Mouse (Mus musculus) spleen, postnatal 10 days (tissue): Measurements from ENCODE around the gene Tox2.
A peak's percentile ranks its signal among the peaks of the same experiment; 100 is the strongest.

ENCODE experiments used
- DNase-seq, 2 experiments: peaks; one replicate each; pipeline ENCODE4 v3.0.0; 2021 to 2022; ENCODE audit warnings: low spot score in 2 of 2

Gene Tox2

DNA sequence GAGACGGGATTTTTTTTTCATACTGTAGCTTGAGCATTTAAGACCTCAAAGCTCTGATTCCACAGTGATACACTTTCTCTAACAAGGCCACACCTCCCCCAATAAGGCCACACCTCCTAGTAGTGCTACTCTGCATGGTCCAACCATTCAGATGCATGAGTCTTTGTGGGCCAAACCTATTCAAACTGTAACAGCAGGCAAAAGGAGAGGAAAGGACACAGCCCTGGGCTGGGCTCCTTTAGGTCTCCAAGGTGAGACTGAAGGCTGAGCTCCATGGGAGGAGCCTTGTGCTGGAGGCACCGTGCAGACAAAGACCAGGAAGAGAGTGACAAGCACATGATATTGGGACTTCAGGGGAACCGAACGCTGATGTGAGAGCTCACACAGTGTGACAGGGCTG, 114.4 kb downstream of the Tox2 start:
- no peak for DNase-seq

GRCm38 (mm10) chr2:163318777-163319176, 115.9 kb downstream of the Tox2 start:
- no peak for DNase-seq

GRCm38 (mm10) chr2:163323163-163323562, 120.2 kb downstream of the Tox2 start:
- no peak for DNase-seq

DNA sequence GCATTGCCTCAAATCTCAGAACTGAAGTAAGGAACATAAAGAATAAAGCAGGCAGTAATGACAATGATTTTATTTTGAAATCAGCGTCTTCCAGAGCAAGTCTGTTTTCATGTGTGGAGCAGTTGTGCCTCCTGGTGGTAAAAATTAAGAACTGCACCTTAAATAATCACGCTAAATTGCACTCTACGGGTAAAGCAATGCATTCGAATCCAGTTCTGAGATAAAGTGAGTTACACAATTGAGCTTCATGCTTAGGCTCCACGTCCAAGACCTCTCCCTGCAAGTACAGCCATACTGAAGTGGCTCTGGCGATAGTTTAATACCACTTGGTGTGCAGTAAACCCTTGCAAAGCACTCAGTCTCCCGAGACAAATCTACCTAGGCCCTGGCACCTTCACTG, 127.8 kb downstream of the Tox2 start:
- no peak for DNase-seq

DNA sequence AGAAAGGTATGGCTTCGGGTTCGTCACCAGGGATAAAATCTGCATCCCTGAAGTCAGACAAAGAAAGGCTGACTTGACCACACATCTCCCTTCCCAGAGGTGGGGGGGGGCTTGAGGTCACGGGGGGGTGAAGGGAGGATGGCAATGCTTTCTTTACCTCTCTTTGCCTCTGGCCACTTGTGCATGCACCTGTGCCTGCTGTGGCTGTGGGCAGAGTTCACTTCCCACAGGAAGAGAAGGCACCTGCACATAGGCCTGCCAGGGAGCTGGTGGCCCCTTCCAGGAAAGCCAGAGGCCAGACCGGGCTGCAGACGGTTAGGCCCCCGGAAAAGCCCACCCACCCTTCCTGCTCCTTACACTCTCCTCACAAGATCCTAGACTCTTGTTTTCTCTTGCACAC, 128.5 kb downstream of the Tox2 start:
- DNase-seq = no peak

GRCm38 (mm10) chr2:163332368-163333055, 129.6 kb downstream of the Tox2 start:
- DNase-seq = no peak

- DNase-seq = peak in 1 of 2 experiments; percentile 68
These were observed 137.3 kb downstream of the Tox2 start for GRCm38 (mm10) chr2:163340263-163340662.

GRCm38 (mm10) chr2:163343671-163344070, 140.7 kb downstream of the Tox2 start:
- peak; percentile 35 to 71 for DNase-seq

- DNase-seq = no peak
These were observed 142.2 kb downstream of the Tox2 start for GRCm38 (mm10) chr2:163344976-163345660.

DNA sequence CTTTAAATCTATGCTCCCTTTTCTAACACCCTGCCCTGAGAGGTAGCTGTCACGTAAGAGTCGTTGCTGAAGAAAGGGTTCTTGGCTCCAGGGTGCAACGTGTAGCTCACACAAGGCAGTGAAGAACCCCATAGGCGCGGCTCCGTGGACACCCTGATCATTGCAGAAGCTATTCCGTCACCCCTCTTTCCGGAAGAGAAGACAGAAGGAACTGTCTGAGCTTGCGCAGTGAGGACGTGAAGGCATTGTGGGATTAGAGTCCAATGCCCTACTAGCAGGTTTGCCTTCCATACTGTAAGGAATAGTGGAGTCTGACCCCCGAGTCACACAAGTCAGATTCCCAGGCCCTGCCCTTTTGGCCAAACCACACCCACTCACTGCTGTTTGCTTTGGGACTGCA, 143.6 kb downstream of the Tox2 start:
- DNase-seq = no peak

DNA sequence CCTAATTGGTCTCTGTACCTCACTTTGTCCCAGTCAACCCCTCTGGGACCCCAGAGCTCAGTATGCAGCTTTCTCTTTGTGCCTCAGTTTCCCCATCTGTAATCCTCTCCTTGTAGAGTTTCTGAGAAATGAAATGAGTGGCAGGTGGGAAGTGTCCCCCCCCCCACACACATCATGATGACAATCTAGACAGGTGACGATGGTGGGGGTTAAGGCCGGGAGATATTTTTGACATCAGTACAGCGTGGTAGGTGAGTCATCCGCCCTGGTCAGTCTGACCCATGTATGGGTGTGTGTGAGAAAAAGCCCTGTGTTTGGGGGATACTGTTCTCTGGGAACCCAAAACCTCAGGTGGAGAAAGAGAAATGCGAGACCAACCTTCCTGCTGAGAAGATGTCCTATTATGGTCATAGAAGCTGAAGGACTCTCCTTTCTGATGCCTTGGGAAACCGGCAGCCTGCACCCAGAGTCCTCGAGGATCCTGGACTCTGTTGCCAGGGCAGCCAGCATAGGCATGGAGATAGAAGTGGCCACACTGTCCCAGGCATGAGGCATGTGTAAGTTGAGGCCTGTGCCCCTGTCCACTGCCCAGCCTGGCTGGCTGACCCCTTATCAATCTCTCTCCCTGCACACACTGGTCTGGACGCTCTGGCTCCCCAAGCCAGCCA, 144.7 kb downstream of the Tox2 start:
- DNase-seq = no peak

GRCm38 (mm10) chr2:163348677-163349076, 145.8 kb downstream of the Tox2 start:
- no peak for DNase-seq

DNA sequence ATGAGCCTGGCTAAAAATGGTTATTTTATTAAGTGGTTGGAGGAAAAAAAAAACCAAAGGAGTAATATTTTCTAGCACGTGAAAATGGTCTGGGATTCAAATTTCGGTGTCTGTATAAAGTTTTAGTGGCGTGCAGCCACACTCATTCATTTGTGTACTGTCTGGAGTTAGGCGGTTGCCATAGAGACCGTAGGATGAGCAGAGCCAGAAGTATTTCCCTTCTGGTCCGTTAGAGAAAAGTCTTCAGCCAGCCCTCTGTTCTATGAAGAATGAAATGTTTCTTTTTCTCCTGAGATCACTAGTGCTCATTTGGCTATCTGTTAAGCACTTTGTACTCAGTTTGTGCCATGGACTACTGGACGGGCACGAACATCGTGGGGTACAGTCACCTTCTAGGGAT, 146.5 kb downstream of the Tox2 start:
- DNase-seq = no peak

DNA sequence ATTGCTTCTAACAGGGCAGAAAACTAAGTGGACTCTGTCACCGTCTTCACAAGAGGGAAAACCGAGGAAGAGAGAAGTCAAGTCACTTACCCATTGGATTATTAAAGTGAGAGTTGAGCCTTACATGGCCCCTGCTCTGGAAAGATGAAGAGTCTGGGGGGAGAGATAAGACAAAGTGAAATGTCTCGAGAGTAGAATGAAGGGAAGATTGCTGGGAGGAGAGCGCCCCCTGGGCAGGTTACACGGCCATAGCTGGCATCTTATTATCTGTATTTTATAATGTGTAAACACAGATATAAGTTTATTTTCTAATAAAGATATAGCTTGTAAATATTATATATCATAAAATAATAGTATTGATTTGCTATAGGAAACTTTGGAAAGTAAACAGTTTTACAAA, 147.5 kb downstream of the Tox2 start:
- DNase-seq = peak in 1 of 2 experiments; percentile 58

DNA sequence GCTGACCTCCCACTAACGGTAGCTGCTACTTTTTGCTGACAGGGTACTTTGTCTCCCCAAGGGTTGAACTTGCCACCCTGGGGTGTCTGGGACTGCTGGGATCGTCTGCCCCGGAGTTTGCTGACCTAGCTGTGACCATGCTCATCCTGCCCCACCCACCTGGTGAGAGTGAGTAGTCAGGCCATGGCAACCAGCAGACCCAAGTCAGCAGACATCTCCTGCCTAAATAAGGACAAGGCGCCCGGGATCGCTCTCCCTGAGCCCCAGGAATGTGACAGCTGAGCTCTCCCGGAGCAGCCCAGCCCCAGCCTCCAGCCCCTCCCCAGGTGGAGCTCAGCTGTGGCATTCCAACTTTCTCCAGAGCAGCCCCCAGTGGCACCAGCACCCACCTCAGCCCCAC, 150.8 kb downstream of the Tox2 start:
- DNase-seq = no peak

GRCm38 (mm10) chr2:163355666-163356065, 152.7 kb downstream of the Tox2 start:
- no peak for DNase-seq

DNA sequence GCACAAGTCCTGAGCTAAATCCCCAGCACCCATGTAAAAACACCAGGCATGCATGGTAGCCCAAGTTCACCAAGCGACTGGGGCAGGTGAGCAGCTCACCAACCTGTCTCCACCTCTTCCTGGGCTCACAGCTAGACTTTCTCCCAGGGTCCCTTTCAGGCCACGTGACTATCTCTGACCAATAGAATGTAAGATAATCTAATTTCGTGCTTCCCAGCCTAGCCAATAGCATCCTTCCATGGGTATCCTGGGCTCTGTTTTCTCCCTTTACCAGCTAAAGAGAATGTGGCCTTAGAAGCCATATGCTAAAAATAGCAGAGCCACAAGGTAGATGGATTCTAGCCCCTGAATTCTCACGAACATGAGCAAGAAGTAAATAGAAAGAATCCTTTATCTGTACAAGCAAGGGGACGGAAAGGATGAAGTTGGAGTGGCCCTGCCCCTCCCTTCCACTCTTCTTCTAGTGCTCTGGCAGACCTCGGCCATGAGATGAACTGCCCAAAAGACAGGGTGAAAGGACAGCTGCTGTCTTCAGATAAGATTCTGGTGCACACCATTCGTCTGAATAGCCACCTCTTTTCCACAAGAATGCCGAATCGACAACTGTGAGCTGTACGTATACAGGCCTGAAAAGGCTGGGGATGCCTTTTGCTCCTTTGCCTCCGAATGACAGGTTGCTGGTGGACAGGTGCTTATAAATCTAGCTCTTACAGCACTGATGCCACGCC, 153.4 kb downstream of the Tox2 start:
- DNase-seq = peak; percentile 31 to 63

- peak in 1 of 2 experiments; percentile 38 for DNase-seq
These were observed 155.7 kb downstream of the Tox2 start for GRCm38 (mm10) chr2:163358662-163359061.

GRCm38 (mm10) chr2:163359253-163359652, 156.3 kb downstream of the Tox2 start:
- no peak for DNase-seq

DNA sequence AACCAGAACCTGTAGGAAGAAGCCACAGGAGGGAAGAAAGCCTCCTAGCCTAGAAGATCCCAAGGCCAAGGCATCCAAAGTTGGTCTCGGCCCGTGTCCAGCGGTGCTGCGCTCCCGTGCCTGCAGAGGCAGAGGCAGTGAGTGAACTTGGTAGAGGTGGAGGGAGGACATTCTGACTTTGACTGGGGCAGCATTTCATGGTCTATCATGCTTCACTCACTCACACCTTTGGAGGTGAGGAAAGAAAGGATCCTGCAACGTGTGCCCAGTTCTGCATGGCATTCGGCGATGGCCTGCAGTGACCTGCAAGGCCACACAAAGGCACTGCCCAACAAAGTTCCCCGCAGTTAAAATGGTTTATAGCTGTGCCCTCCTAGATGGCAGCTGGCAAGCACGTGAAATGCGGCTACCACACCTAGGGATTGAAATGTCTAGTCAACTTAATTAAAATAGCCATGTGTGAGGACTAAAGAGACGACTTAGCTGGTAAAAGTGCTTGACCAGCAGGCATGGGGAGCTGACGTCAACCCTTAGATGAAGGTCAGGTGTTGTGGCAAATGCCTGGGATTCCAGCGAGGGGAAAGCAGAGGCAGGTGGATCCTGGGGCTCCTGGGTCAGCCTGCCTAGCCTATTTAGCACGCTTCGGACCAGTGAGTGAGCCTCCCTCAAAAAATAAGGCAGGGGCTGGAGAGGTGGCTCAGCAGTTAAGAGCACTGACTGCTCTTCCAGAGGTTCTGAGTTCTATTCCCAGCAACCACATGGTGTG, 158.1 kb downstream of the Tox2 start:
- no peak for DNase-seq
